Mouse (Mus musculus) ES-E14 (cell line): ENCODE results near the gene Bcl2l12. TPM values are rescaled to one million over a fixed set of nuclear protein-coding genes. Genes with fewer than 3 reads are reported as not detected.
A peak's percentile ranks its signal among the peaks of the same experiment; 100 is the strongest.

Experiments used
- DNase-seq: peaks from one replicate; pipeline ENCODE4 v3.0.0-alpha.2; 2013; ENCODE audit warnings: low read depth, low spot score
- H3K27ac ChIP-seq: 2 replicates; pipeline ENCODE4 v1.5.1; 2012; ENCODE audit warnings: low read depth, mild to moderate bottlenecking, low read length, moderate library complexity, mixed read lengths; ENCODE audit not compliant: poor library complexity, insufficient read depth, severe bottlenecking
- H3K36me3 ChIP-seq: 2 replicates; pipeline ENCODE4 v1.6.1; 2012; ENCODE audit warnings: mild to moderate bottlenecking, low read length, moderate library complexity, mixed read lengths; ENCODE audit not compliant: control insufficient read depth, poor library complexity, insufficient read depth, severe bottlenecking
- H3K4me1 ChIP-seq, 2 experiments: fragments of 150-350 bp in 1 of 2; sonication (generic) in 1 of 2; 2 replicates each; pipeline ENCODE4 v1.6.1; 2012; ENCODE audit warnings: low read length in 2 of 2, mild to moderate bottlenecking in 1 of 2, mixed read lengths in 1 of 2; ENCODE audit not compliant: control insufficient read depth in 2 of 2, insufficient read depth in 2 of 2, poor library complexity in 1 of 2
- H3K4me3 ChIP-seq, 2 experiments: fragments of 150-350 bp in 1 of 2; sonication (generic) in 1 of 2; 2 replicates each; pipeline ENCODE4 v1.5.1; 2012; ENCODE audit warnings: low read length in 2 of 2, low read depth in 1 of 2, mild to moderate bottlenecking in 1 of 2, mixed read lengths in 1 of 2; ENCODE audit not compliant: insufficient read depth in 1 of 2, poor library complexity in 1 of 2, severe bottlenecking in 1 of 2
- H3K9ac ChIP-seq: 2 replicates; pipeline ENCODE4 v1.6.1; 2012; ENCODE audit warnings: low read depth, mild to moderate bottlenecking, low read length, mixed read lengths; ENCODE audit not compliant: poor library complexity, insufficient read depth, severe bottlenecking
- H3K9me3 ChIP-seq: fragments of 150-350 bp; sonication (generic); 2 replicates; pipeline ENCODE4 v1.6.1; 2012; ENCODE audit warnings: low read depth, mild to moderate bottlenecking, low read length; ENCODE audit not compliant: control insufficient read depth, insufficient read depth
- CHD2 ChIP-seq: IDR thresholded peaks from 2 replicates; pipeline ENCODE4 v1.6.1; 2014; ENCODE audit warnings: mild to moderate bottlenecking, low read depth, low read length, inconsistent platforms
- HCFC1 ChIP-seq: IDR thresholded peaks from 2 replicates; pipeline ENCODE4 v1.6.1; 2012; ENCODE audit warnings: low read length, inconsistent platforms, borderline replicate concordance; ENCODE audit not compliant: insufficient read depth
- MAFK ChIP-seq: IDR thresholded peaks from 2 replicates; pipeline ENCODE4 v1.6.1; 2014; ENCODE audit warnings: mild to moderate bottlenecking, low read depth, low read length, inconsistent platforms; ENCODE audit not compliant: insufficient read depth
- ZC3H11A ChIP-seq: IDR thresholded peaks from 2 replicates; pipeline ENCODE4 v1.6.1; 2012; ENCODE audit warnings: low read depth, mild to moderate bottlenecking, inconsistent platforms, low read length, borderline replicate concordance
- ZNF384 ChIP-seq: IDR thresholded peaks from 2 replicates; pipeline ENCODE4 v1.6.1; 2012; ENCODE audit warnings: low read depth, low read length, inconsistent platforms
- in situ Hi-C, 2 experiments: fragments of 600-800 bp; cut with MboI; formaldehyde crosslinking; loops; one replicate each; pipeline ENCODE4 v1.15.1; 2025; ENCODE audit warnings: low sequenced_read_pairs in 2 of 2, inconsistent platforms in 1 of 2; ENCODE audit not compliant: unreplicated experiment in 2 of 2
- total RNA-seq: library from RNA; depleted of rRNA; stranded (reverse); fragments of 300-350 nt; gene quantifications from 2 replicates; pipeline ENCODE4 v1.2.3, GENCODE M21; 2012; rRNA removed

Bcl2l12 gene
- total RNA-seq = 11.9 and 13.0 TPM in 2 replicates

DNA sequence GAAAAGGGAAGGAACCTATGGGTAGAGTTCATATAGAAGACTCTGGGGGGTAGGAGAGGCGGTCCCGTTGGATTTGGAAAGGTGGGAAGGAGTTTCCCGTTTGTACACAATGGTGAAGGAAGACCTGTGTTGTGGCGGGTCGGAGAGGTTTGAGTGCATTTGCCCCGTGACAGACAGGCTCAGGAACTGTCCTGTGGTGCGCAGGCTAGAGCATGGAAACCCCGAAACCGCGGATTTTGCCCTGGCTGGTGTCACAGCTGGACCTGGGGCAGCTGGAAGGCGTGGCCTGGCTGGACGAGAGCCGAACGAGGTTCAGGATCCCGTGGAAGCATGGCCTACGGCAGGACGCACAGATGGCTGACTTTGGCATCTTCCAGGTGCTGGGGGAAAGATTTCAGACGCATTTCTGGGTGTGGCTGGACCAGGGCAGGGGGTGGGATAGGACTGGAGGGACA lies at the start of gene Bcl2l12:
Gene Bcl2l12 (minus strand): TSS at position 212 of the 455 bp plus-strand sequence.
- in situ Hi-C loops = no loop called here
- H3K9me3 ChIP-seq = no peaks in the 10 kb centered on the region
- peak within 1 kb of the TSS; percentile 85 to 92 for H3K4me3 ChIP-seq
- DNase-seq = no peak
- peak within 1 kb of the TSS; percentile 45 for H3K27ac ChIP-seq
- H3K4me1 ChIP-seq = peaks cover 2 to 12% of the 10 kb centered on the region in 2 experiments; a peak in 1 of 4 replicates
- H3K9ac ChIP-seq = peak within 1 kb of the TSS; percentile 79
- H3K36me3 ChIP-seq = peaks cover 42% of the 10 kb centered on the region
- no peak for TF ChIP-seq HCFC1
- TF ChIP-seq CHD2 = no peak
- no peak for TF ChIP-seq MAFK
- TF ChIP-seq ZC3H11A = no peak
- no peak for TF ChIP-seq ZNF384

DNA sequence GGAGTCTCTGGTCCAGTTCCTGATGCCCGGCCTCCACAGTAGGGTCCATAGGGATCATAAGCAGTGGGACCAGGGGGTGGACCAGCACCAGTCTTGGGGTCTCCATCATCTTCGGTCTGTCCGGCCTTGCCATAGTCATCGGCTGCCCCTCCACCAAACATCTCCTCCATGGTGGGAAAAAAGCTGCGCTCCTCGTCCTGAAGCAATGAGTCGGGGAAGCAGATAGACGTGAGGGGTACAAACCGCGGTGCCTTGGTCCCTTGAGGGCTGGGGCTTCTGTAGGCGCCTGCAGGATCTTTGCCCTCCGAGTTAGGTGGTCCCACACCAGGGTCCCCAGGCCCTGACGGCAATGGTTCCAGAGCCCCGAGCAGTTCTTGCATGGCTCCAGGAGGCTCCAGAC lies 49.0 kb upstream of the Bcl2l12 start:
- H3K4me1 ChIP-seq = peaks cover 4 to 29% of the 10 kb centered on the region in 2 experiments; a peak in 3 of 4 replicates
- in situ Hi-C loops = no loop called here
- H3K9me3 ChIP-seq = no peaks in the 10 kb centered on the region
- peaks cover 59% of the 10 kb centered on the region for H3K36me3 ChIP-seq
- 0 out of 2 replicates have a peak overlapping the region, but pooled peaks have one; percentile 32 for H3K9ac ChIP-seq
- peak overlapping the region; percentile 16 to 32; a peak in 3 of 4 replicates for H3K4me3 ChIP-seq
- DNase-seq = no peak
- no peak overlapping the region for H3K27ac ChIP-seq
- TF ChIP-seq ZNF384 = no peak
- no peak for TF ChIP-seq CHD2
- TF ChIP-seq MAFK = no peak
- no peak for TF ChIP-seq ZC3H11A
- no peak for TF ChIP-seq HCFC1

DNA sequence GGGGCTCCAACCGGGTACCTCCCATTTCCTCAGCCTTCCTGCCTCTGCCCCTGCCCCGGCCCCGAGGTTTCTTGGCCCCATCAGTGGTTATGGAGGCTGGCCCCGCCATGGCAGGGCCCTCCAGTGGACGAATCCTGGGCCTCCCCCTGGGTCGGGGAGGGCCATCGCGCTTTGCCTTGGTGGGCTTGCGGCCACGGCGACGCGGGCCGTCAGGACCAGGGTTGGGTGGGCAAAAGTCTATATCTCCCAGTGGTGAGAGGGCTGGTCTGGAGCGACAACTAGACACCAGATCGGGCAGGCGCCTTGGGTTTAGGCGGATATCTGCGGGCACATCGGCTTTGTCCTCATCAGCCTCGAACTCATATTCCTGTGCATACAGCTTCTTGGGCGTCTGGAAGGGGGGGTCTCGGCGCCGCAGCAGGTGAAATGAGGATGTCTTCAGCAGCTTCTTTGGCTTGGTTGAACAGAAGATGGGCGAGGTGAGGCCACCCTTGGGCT lies 48.4 kb upstream of the Bcl2l12 start:
- H3K27ac ChIP-seq = no peak overlapping the region
- peak overlapping the region; percentile 19 for H3K9ac ChIP-seq
- H3K9me3 ChIP-seq = no peaks in the 10 kb centered on the region
- peaks cover 4 to 29% of the 10 kb centered on the region in 2 experiments; a peak in 3 of 4 replicates for H3K4me1 ChIP-seq
- H3K36me3 ChIP-seq = peaks cover 62% of the 10 kb centered on the region
- in situ Hi-C loops = no loop called here
- DNase-seq = no peak
- TF ChIP-seq ZC3H11A (no peak), MAFK (no peak), CHD2 (no peak), HCFC1 (no peak), ZNF384 (no peak)
- peak overlapping the region; percentile 16 to 53 for H3K4me3 ChIP-seq

DNA sequence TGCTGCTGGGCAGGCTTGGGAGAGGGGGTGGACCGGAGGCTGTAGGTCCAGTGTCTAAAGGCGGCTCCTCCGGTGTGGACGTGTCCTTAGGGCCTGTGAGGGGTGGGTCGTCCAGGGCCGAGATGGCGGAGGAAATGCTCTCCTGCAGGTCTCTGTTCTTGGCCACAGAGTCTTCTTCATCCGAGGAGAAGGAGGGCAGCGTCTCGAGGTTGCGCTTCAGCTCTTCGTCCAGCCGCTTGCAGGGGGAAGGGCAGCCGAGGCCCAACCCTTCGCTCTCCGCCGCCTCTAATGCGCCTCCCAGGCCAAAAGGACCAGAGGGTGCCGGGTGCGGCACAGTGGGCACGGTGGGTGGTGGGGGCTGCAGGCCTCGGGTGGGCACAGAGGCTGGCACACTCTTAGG lies 47.2 kb upstream of the Bcl2l12 start:
- Histone ChIP-seq H3K9me3 (no peaks in the 10 kb centered on the region), H3K4me3 (no peak overlapping the region), H3K36me3 (peaks cover 66% of the 10 kb centered on the region), H3K9ac (no peak overlapping the region), H3K27ac (no peak overlapping the region), H3K4me1 (peaks cover 4 to 29% of the 10 kb centered on the region in 2 experiments; a peak in 3 of 4 replicates)
- in situ Hi-C loops = no loop called here
- DNase-seq = no peak
- TF ChIP-seq CHD2 (no peak), HCFC1 (no peak), ZC3H11A (no peak)
